Mouse (Mus musculus) CH12F3 (cell line): ENCODE results near the gene Hspa12b.

Experiments used
- in situ Hi-C: fragments of 300-500 bp; cut with MboI; formaldehyde crosslinking; loops from 2 replicates; pipeline ENCODE4 v1.14.3; 2020; ENCODE audit warnings: low sequenced_read_pairs

Gene Hspa12b

GRCm38 (mm10) chr2:131176491-131176890 lies 49.4 kb downstream of the Hspa12b start:
- in situ Hi-C loops: no loop called here

- in situ Hi-C loops: no loop called here
These were observed 50.9 kb downstream of the Hspa12b start for GRCm38 (mm10) chr2:131177932-131178331.

- in situ Hi-C loops: no loop called here
These were observed 51.8 kb downstream of the Hspa12b start for GRCm38 (mm10) chr2:131178828-131179245.

- in situ Hi-C loops: no loop called here
These were observed 52.3 kb downstream of the Hspa12b start for GRCm38 (mm10) chr2:131179246-131179886.

- in situ Hi-C loops: no loop called here
These were observed 53.0 kb downstream of the Hspa12b start, which contains the start of gene Cenpb for GRCm38 (mm10) chr2:131179990-131180587. Gene Cenpb (minus strand): TSS chr2:131180067.

GRCm38 (mm10) chr2:131186343-131186742 lies 59.3 kb downstream of the Hspa12b start:
- in situ Hi-C loops: no loop called here

GRCm38 (mm10) chr2:131186771-131187601 lies 59.9 kb downstream of the Hspa12b start, which contains the start of the genes Cdc25b and Spef1:
Gene Cdc25b (plus strand): TSS chr2:131186949.
Gene Spef1 (minus strand): TSS chr2:131187282.
- in situ Hi-C loops: no loop called here

GRCm38 (mm10) chr2:131187602-131187922 lies 60.5 kb downstream of the Hspa12b start:
- in situ Hi-C loops: no loop called here

- in situ Hi-C loops: no loop called here
These were observed 61.2 kb downstream of the Hspa12b start for GRCm38 (mm10) chr2:131188311-131188710.

GRCm38 (mm10) chr2:131189521-131190309 lies 62.6 kb downstream of the Hspa12b start:
- in situ Hi-C loops: no loop called here

GRCm38 (mm10) chr2:131190344-131191004 lies 63.4 kb downstream of the Hspa12b start:
- in situ Hi-C loops: no loop called here

- in situ Hi-C loops: no loop called here
These were observed 63.9 kb downstream of the Hspa12b start for GRCm38 (mm10) chr2:131191005-131191390.
